Mouse (Mus musculus): ENCODE results near the gene Ttl.

Gene Ttl

DNA sequence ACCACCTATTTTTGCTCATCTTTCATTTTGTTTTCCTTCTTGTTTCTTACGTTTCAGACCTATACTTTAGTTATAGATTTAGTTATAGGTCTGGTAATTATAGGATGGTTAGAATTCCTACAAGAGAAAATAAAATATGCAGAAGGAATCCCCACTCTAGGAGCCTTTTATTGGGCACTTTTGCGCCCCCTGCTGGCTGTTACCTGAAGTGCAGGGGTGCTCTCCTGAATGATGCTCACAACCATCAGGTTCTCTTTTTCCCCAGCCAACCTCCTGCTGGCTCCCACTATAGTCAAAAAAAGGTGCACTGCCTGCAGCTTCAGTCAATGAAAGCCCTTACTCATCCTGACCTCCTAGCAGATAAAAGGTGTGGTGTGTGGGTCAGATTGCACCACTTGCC, 19.2 kb downstream of the Ttl start:
- DNase-seq (ENCODE audit: low spot score) = no peak

DNA sequence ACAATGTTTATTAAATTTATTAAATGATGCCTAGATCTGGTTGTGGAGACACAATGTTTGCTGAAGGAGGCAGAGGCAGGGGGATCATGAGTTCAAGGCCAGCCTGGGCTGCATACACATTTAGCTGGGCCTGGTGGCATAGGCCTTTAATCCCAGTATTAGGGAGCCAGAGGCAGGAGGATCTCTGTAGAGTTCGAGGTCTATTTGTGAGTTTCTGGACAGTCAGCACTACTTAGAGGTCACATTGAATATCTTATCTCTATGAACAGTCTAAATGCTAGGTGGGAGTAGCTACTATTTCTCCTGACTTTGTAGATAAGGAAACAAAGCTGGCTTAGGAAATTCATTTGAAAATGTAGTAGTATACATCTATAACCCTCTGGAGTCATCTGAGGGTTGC, 21.8 kb downstream of the Ttl start:
- DNase-seq (ENCODE audit: low spot score) = no peak

DNA sequence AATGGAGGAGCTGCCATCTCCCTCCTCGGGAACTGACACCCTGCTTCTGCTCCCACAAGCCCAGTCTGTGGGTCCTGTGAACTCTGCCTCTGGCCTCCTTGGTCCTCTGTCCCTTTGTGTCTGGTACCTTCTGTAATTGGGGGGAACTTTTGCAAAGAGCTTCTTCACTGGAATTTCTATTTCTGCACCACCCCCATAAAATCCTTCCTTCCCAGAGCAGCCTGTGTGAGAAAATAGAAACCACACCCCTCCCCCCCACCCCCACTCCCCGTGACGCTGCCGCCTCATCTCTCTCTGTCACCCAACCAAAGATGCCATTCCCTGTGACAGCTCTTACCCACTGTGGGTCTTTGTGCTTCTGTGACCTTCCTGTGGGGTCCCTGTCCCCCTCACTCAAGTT, 24.6 kb downstream of the Ttl start:
- DNase-seq (ENCODE audit: low spot score) = no peak

DNA sequence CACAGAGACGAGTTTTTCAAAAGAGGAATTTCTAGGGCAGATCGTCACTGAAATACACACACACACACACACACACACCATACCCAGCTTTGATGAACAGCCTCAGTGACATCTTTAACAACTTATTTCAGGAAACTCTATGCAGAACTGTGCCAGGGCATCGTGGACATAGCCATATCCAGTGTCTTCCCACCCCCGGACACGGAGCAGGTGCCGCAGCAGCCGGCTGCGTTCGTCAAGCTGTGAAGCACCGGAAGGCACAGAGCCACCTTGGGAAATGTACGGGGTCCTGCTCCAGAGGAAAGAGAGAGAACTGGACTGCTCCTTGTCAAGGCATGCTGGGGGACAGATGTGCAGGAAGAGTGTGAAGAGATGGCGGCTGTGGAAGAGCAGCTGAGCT, 27.1 kb downstream of the Ttl start:
- no peak for DNase-seq (ENCODE audit: low spot score)

DNA sequence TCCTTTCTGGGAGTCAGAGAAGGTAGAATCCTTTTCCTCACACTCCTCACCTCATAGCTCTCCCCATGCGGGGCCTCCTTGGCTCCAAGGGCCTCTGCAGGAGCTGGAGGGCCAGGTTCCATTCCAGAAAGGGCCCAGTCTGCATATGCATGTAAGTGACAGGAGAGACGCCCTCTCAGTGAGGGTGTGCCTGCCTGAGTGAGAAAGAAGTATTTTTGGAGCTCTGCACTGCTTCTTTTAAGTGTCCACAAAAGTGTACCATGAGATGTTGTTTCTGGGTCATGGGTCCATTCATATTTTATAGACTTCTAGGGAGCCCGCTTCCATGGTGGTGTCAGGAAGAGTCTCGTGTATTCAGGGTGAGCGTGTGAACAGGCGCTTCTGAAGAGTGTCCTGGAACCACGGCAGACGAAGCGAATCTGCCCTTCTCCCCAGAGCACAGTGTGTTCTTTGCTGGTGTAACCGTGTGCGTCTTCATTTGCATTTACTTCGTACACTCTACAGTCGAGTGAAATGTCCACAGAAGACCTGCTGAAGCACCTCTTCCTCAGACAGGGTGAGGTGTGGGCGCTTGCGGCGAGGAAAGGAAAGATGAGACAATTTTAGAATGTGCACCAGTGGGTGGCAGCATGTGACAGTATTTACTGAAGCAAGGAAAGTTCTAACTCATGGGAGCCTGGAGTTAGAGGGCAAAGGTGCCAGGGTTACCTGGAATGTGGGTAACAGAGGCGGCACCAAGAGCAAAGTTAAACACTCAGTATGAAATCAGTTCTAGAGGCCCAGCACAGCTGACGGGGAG, 28.4 kb downstream of the Ttl start:
- no peak for DNase-seq (ENCODE audit: low spot score)

DNA sequence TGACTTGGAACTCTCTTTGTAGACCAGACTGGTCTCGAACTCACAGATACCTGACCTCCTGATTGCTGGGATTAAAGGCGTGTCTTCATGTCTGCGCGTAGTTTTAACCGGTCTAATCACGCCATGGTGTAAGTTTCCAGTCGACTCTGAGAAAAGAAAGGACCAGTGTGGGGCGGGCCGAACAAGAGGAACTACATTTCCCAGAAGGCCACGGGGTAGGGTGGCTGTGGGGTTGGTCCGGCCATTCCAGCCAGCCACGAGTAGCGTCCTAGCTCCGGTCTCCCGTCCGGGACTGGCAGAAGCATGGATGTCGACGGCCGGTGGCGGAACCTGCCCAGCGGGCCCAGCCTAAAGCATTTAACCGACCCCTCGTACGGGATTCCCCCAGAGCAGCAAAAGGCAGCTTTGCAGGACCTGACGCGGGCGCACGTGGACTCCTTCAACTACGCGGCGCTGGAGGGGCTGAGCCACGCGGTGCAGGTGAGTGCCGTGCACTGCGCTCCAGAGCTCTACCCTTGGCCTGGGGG, 35.1 kb downstream of the Ttl start, which contains the start of gene Polr1b:
Gene Polr1b, plus strand, starts transcription at position 212 of the 527 bp plus-strand sequence.
- DNase-seq (ENCODE audit: low spot score) = peak; percentile 88

DNA sequence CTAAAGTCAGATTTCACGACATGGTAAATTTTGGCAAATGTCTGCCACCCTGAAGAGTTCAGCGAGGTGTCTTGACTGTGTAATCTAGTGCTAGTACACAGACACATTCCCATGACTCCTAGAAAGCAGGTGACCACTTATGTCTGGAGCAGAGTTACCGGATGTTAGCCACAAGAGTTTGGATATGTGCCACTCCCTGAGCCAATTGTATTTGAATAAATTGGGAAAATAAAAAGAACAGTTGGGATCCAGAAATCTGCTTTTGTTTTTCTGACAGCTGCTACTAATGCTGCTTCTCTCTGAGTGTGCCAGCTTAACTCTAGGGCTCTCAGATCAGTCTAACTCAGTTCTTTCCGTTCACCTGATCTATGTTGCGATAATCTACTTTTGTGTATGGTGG, 47.2 kb downstream of the Ttl start:
- DNase-seq (ENCODE audit: low spot score) = no peak

DNA sequence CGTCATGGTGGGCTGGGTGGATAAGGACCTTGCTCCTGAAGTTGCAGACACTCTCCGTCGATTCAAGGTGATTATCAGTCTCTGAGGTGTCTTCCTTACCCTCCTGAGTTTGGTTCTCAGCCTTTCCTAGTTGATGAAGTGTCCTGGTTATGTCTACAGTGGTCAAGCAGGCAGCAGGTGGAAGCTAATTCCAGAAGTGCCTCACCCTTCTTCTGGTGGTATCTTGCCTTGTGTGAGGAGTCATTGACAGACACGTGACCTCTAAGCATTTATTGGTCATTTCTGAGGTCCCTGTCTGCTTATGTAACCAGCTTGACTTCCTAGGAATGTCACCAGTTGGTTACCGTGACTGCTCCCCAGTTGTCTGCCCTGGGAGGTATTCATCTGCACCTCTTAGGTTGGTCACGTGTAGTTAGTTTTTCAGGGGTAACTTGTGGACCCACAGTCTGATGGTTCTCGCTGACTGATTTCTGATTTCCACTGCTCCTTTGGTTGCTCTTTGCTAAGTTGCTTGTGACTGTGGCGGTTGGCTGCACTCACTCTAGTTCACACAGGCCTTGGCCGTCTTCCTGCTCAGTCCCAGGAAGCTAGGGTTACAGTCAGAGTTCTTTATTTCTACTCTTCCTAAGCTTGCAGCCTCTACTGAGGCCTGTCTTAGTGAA, 50.1 kb downstream of the Ttl start:
- DNase-seq (ENCODE audit: low spot score) = no peak

DNA sequence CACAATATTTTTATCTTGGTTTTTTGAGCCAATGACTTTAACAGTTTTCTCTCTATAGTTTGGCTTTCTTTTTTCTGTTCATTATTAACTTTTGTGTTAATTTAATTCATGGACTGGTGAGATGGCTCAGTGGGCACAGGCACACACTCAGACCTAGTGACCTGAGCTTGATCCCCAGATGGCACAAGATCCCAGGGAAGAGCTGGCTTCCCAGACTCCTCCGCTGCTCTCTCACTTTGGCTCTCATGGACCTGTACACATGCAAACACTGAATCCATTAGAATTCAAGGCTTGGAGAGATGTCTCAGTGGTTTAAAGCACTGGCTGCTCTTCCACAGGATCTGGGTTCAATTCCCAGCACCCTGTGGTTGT, 50.6 kb downstream of the Ttl start:
- DNase-seq (ENCODE audit: low spot score) = no peak

DNA sequence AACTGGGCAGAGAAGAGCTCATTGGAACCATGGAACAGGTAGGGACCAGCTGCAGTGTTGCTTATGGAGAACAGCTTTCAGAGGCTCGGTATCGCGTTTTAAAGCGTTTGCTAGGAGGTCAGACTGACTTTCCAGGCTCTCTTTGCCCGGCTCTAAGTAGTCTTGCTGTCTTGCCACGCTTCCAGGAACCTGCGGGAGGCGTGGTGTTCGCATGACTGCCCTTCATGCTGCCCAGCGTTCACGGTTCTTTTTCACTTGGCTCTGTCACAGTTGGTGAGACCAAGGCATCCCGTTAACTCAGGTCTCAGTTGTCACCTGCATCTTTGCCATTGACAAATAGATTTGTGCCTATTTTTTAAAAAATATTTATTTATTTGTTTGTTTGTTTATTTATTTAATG, 52.3 kb downstream of the Ttl start:
- DNase-seq (ENCODE audit: low spot score) = no peak

DNA sequence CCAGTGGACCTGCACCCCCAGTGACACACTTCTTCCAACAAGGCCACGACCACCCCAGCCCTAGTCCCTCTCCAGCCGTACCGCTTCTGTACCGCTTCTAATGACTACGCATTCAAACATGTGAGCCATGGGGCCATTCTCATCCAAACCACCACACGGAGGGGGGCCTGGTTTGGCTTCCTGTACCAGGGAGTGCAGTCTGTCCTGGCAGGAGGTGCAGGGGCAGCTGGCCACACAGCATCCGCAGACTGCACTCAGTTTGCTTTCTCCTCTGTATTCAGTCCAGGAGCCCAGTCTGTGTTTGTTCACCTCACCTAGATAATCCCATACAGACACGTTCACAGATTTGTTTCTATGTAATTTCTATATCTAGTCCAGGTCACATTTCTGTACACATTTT, 56.2 kb downstream of the Ttl start:
- no peak for DNase-seq (ENCODE audit: low spot score)

DNA sequence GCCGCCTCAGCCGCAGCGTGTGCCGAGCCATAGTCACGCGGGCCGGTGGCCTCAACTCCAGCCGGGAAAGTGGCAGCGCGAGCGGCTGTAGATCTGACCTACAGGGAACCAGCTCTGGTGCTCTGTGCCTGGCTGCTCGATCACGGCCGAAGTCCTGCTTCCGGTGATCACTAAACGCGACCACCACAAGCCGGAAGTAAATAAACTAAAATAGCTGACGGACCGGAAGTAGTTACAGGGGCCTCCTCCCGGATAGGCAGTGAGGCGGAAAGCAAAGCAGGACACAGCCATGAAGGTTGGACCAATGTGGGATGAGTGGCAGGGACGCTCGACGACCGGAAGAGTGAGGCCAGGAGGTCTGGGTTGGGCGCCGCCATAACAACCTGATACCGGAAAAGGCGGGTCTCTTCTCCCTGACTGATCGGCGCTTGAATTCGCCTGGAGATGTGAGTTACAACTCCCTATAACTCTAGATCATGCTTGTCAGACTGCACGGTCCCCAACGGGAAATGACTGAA, 63.7 kb downstream of the Ttl start, which contains the start of gene Chchd5:
Gene Chchd5, plus strand, starts transcription at position 289 of the 518 bp plus-strand sequence.
- peak; percentile 96 for DNase-seq (ENCODE audit: low spot score)

DNA sequence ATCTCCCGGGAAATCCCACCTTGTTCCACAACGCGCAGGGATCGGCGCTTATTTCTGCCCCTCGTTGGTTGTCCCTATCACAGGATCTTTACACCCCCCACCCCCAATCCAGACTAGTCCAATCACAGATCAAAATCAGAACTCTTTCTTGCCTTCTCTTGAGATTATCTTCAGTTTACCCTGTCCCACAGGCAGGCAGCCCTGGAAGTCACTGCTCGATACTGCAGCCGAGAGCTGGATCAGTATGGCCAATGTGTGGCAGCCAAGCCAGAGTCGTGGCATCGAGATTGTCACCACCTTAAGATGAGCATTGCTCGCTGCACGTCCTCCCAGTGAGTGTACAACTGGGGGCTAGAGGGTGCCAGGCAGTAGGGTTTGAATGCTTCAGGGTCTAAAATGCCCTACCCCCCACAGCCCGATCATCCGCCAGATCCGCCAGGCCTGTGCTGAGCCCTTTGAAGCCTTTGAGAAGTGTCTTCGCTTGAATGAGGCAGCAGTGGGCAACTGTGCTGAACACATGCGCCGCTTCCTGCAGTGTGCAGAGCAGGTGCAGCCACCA, 64.3 kb downstream of the Ttl start:
- no peak for DNase-seq (ENCODE audit: low spot score)

DNA sequence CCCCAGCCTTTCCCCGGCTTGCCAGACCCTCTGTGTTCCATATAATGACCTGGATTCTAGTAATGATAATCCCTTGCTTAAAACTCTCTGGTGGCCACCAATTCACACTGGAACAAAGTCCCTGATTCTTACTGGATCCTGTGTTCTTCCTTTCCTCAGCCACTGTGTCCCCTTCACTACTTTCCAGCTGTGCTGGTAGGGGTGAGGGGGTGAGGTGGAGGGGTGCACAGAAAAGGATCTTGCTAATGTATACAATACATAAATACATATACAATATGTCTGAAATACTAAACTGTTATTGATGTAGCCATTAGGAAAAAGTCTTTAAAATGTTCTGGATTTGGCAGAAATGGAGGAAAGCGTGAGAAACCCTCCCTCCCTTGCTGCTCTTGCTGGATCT, 65.0 kb downstream of the Ttl start:
- DNase-seq (ENCODE audit: low spot score) = no peak

DNA sequence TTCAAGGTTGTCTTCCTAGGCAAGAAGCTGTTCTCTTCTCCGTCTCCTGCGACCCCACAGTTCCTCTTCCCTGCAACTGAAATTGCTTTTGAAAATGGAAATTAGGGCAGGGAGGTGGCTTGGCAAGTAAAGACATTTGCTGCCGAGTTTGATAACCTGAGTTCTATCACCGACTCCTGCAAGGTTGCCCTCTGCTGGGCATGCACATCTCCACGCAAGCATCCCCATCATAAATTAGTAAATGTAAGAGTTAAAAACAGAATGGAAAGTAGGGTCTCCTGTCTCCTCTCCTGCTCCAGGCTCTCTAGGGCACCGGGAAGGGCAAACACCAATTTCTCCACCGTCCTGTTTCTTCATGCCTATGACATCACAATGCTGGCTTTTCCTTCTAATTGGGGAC, 66.5 kb downstream of the Ttl start:
- no peak for DNase-seq (ENCODE audit: low spot score)

DNA sequence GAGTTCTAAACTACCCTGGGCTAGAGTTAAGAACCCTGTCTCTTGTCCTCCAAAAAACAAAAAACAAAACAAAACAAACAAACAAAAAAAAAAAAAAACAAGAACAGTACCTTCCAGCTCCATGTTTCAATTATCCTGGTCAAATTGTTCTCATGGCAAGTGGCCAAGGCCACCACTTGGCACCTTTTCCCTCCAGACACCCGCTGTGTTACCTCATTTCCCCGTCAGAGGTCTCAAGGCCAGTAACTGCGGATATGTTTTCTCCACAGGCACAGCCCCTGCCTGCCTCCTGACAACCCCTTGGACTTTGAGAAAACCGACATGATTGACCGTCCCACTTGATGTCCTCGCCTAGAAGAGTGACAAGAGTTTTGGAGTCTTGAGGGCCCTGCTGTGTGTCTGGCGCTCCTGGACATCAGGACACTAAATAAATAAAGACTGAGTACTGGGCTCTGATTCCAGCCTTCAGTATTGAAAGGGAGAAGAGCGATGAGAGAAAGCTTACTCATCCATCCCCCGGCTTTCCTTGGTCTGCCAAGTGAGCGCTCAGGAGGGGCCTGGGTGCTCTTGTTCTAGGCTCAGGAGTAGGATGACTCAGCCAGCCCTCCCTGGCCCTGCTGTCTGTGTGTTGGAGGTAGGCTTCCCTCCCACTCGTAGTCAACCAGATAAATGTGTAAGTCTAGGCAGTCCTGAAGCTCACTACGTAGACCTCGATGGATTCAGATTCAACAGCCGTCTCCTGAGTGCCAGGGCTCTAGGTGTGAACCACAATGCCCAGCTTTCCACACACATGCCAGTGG, 67.5 kb downstream of the Ttl start:
- peak; percentile 55 for DNase-seq (ENCODE audit: low spot score)

DNA sequence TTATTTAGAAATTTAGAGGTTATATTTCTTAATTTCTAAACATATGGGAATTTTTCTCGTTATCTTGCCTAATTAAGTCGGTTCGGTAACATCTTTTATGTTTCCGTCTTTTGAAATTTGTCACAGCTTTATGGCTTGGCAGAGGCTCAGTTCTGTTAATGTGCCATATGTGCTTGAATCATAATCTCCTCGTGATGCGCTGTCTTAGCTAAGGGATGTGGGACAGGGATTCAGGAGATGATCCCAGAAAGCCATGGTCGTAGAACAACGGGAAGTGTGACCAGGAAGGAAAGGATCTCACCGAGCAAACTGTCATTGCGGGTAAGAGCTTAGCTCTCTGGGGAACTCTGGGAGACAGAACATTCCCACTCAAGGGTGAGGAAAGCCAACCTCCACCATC, 74.2 kb downstream of the Ttl start:
- no peak for DNase-seq (ENCODE audit: low spot score)
